8 mouse cellular contexts compared by ENCODE assay signal in genomic region chr8:84847684-84848435, GRCm38 (mm10). TPM values are rescaled to one million over a fixed set of nuclear protein-coding genes. Genes with fewer than 3 reads are reported as not detected.
A peak's percentile ranks its signal among the peaks of the same experiment; 100 is the strongest.
DNase-seq lines count a peak whose midpoint lies in the region; ATAC-seq lines count a peak whose summit lies in the region.

No protein-coding gene starts in this region.

- peak; percentile 38 for DNase-seq in kidney, adult 11 months
- DNase-seq in kidney, adult 8-10 months: no peak
- DNase-seq in T-cell, adult 2 months (ENCODE audit: low spot score): peak; percentile 41
- peak; percentile 17 to 34 for DNase-seq in thymus, postnatal 36 days
- no peak for DNase-seq in left cerebral cortex, adult 11 months (ENCODE audit: low spot score)
- no peak for DNase-seq in frontal cortex, postnatal 14 days (ENCODE audit: low spot score in 2 of 2)

- H3K36me3 ChIP-seq in macrophage (ENCODE audit: inconsistent target): peaks cover 25% of the 10 kb centered on the region

- peak; percentile 34 to 54 for ATAC-seq in hematopoietic stem cell, adult 5-6 weeks (replicated peaks in 1 of 2; ENCODE audit: insufficient read depth in 1 of 2, low FRiP score in 2 of 2, low TSS enrichment in 1 of 2, low read depth in 1 of 2, poor library complexity in 2 of 2, severe bottlenecking in 2 of 2)

- peak overlapping the region; percentile 52 for H3K4me3 ChIP-seq in macrophage (ENCODE audit: inconsistent target)

- H3K27ac ChIP-seq in macrophage: peak overlapping the region; percentile 89

- peaks cover 34% of the 10 kb centered on the region for H3K79me2 ChIP-seq in macrophage (ENCODE audit: inconsistent target)

- WGBS in macrophage (ENCODE audit: missing documents): 2% methylated on average over 6 of the region's 6 CpGs

RNA-seq across cellular contexts. Expression of gene Calr, which starts 1.1 kb away (rescaled TPM):
- total RNA-seq in hematopoietic stem cell, adult 5-6 weeks (2017): 1,472 and 1,879 TPM in 2 replicates
- total RNA-seq in macrophage (2018; cell fraction: chromatin; rRNA removed): 100 to 1,000 TPM in 22 of 26 experiments, 10 to 100 TPM in 4; 65.1 to 425 (median 153) TPM
- total RNA-seq in macrophage (2018; cell fraction: cytosol; rRNA removed): 1,000 to 10,000 TPM in 3 of 26 experiments, 100 to 1,000 TPM in 23; 515 to 1,040 (median 830) TPM
- 1,000 to 10,000 TPM in 8 of 26 experiments, 100 to 1,000 TPM in 18; 204 to 1,692 (median 893) TPM for total RNA-seq in macrophage (2018; cell fraction: nucleus; rRNA removed)
- 836 to 3,382 TPM (median 1,154 TPM) in 3 replicates for polyA plus RNA-seq in macrophage (2018)

RNA-seq across cellular contexts. Expression of gene Rad23a, which starts 7.4 kb away (rescaled TPM):
- 27.4 and 32.7 TPM in 2 replicates for total RNA-seq in hematopoietic stem cell, adult 5-6 weeks (2017)
- 10 to 100 TPM in 25 of 26 experiments, 1 to 10 TPM in 1; 9.5 to 50.9 (median 28.6) TPM for total RNA-seq in macrophage (2018; cell fraction: chromatin; rRNA removed)
- total RNA-seq in macrophage (2018; cell fraction: cytosol; rRNA removed): 100 to 1,000 TPM in 1 of 26 experiments, 10 to 100 TPM in 25; 51.2 to 102 (median 76.6) TPM
- total RNA-seq in macrophage (2018; cell fraction: nucleus; rRNA removed): 10 to 100 TPM; 15.7 to 75.1 (median 36.9) TPM
- 49.2 to 87.2 TPM (median 79.3 TPM) in 3 replicates for polyA plus RNA-seq in macrophage (2018)

RNA-seq across cellular contexts. Expression of gene Farsa, which starts 8.9 kb away (rescaled TPM):
- 108 and 126 TPM in 2 replicates for total RNA-seq in hematopoietic stem cell, adult 5-6 weeks (2017)
- total RNA-seq in macrophage (2018; cell fraction: chromatin; rRNA removed): 100 to 1,000 TPM in 1 of 26 experiments, 10 to 100 TPM in 25; 19.4 to 110 (median 62.2) TPM
- total RNA-seq in macrophage (2018; cell fraction: cytosol; rRNA removed): 10 to 100 TPM; 20.0 to 36.0 (median 29.3) TPM
- 10 to 100 TPM; 18.5 to 84.5 (median 35.1) TPM for total RNA-seq in macrophage (2018; cell fraction: nucleus; rRNA removed)
- polyA plus RNA-seq in macrophage (2018): 24.5 to 43.1 TPM (median 29.5 TPM) in 3 replicates

RNA-seq across cellular contexts. Expression of gene Gadd45gip1, which starts 16.5 kb away (rescaled TPM):
- 29.8 and 38.8 TPM in 2 replicates for total RNA-seq in hematopoietic stem cell, adult 5-6 weeks (2017)
- 1 to 10 TPM in 17 of 26 experiments, under 1 TPM in 9; 0.33 to 6.5 (median 1.4) TPM for total RNA-seq in macrophage (2018; cell fraction: chromatin; rRNA removed)
- 10 to 100 TPM in 5 of 26 experiments, 1 to 10 TPM in 21; 4.9 to 11.1 (median 7.5) TPM for total RNA-seq in macrophage (2018; cell fraction: cytosol; rRNA removed)
- 1 to 10 TPM in 25 of 26 experiments, under 1 TPM in 1; 0.89 to 5.3 (median 2.0) TPM for total RNA-seq in macrophage (2018; cell fraction: nucleus; rRNA removed)
- polyA plus RNA-seq in macrophage (2018): 5.8 to 13.9 TPM (median 8.6 TPM) in 3 replicates

RNA-seq across cellular contexts. Expression of gene Syce2, which starts 24.1 kb away (rescaled TPM):
- total RNA-seq in hematopoietic stem cell, adult 5-6 weeks (2017): 93.5 and 127 TPM in 2 replicates
- 1 to 10 TPM in 12 of 26 experiments, under 1 TPM in 2, not detected in 12; 0.54 to 4.8 (median 2.3) TPM for total RNA-seq in macrophage (2018; cell fraction: chromatin; rRNA removed)
- total RNA-seq in macrophage (2018; cell fraction: cytosol; rRNA removed): 10 to 100 TPM in 9 of 26 experiments, 1 to 10 TPM in 17; 4.6 to 17.5 (median 9.3) TPM
- total RNA-seq in macrophage (2018; cell fraction: nucleus; rRNA removed): 10 to 100 TPM in 1 of 26 experiments, 1 to 10 TPM in 22, under 1 TPM in 2, not detected in 1; 0.87 to 18.9 (median 2.3) TPM
- polyA plus RNA-seq in macrophage (2018): 7.0 to 30.9 TPM (median 18.1 TPM) in 3 replicates

Comparison
In these comparisons a context has a peak if more than half of its experiments do, and no peak if none do; other contexts are left out.
1. DNase-seq: peak in kidney, adult 11 months (single experiment), T-cell, adult 2 months (single experiment) and thymus, postnatal 36 days (2 of 2); none in kidney, adult 8-10 months (0 of 2), left cerebral cortex, adult 11 months (single experiment) and frontal cortex, postnatal 14 days (0 of 2).